Mouse (Mus musculus): ENCODE measurements around the gene Scamp3. TPM values are rescaled to one million over a fixed set of nuclear protein-coding genes. Genes with fewer than 3 reads are reported as not detected.

The Scamp3 gene
- polyA plus RNA-seq (2015; fragmentation: Nextera tagmentation; extraction: Ambion mirVana): 115 and 125 TPM in 2 replicates

- H3K27me3 ChIP-seq: no peaks in the 10 kb centered on the region
- peaks cover 21% of the 10 kb centered on the region for H3K4me1 ChIP-seq
- peak within 1 kb of the TSS; percentile 91 for H3K9ac ChIP-seq
- H3K36me3 ChIP-seq: peaks cover 78% of the 10 kb centered on the region
- peak; percentile 92 for ATAC-seq (ENCODE audit: insufficient number of reproducible peaks, insufficient read depth, low FRiP score, low TSS enrichment, low read depth)
- peak within 1 kb of the TSS; percentile 84 for H3K27ac ChIP-seq
- H3K9me3 ChIP-seq: no peaks in the 10 kb centered on the region
- WGBS: under 1% methylated on average over 43 of the region's 43 CpGs
- H3K4me2 ChIP-seq: peak within 1 kb of the TSS; percentile 83
- peak within 1 kb of the TSS; percentile 76 for H3K4me3 ChIP-seq
Observed at GRCm38 (mm10) chr3:89177242-89178106, at the start of gene Scamp3. TSS of gene Scamp3 (plus strand) at chr3:89177473.

GRCm38 (mm10) chr3:89129908-89130307 lies 47.4 kb upstream of the Scamp3 start:
- ATAC-seq (ENCODE audit: insufficient number of reproducible peaks, insufficient read depth, low FRiP score, low TSS enrichment, low read depth): no peak
- Histone ChIP-seq H3K4me3 (no peak overlapping the region), H3K4me2 (no peak overlapping the region), H3K36me3 (no peaks in the 10 kb centered on the region), H3K9me3 (no peaks in the 10 kb centered on the region), H3K27me3 (peaks cover 8% of the 10 kb centered on the region; the same call in 1 of the 2 replicates), H3K4me1 (peaks cover 10% of the 10 kb centered on the region), H3K9ac (no peak overlapping the region), H3K27ac (no peak overlapping the region)
- WGBS: 90% methylated on average over 3 of the region's 3 CpGs

DNA sequence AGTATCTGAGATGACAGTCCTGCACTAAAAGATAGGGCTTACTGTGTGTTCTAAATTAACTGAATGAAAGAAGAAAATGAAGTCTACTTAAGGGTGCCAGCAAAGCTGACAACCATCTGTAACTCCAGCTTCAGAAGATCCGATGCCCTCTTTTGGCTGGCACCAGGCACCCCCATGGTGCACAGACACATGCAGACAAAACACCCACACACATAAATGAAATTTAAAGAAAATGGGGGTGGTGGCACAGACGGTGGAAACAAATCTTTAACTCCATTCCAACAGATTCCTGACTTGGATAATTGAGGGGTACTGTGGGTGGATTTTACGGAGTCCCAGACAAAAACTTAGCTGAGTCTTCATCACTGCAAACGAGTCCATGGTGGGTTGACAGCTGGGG lies 45.5 kb upstream of the Scamp3 start:
- no peak for ATAC-seq (ENCODE audit: insufficient number of reproducible peaks, insufficient read depth, low FRiP score, low TSS enrichment, low read depth)
- Histone ChIP-seq H3K36me3 (no peaks in the 10 kb centered on the region), H3K4me3 (peak overlapping the region; percentile 40), H3K27ac (no peak overlapping the region), H3K4me1 (peaks cover 10% of the 10 kb centered on the region), H3K4me2 (peak overlapping the region; percentile 73), H3K9me3 (no peaks in the 10 kb centered on the region), H3K27me3 (peaks cover 15% of the 10 kb centered on the region; the same call in 1 of the 2 replicates), H3K9ac (peak overlapping the region; percentile 62)
- 37% methylated on average over 4 of the region's 4 CpGs for WGBS

GRCm38 (mm10) chr3:89132285-89133062 lies 44.8 kb upstream of the Scamp3 start:
- ATAC-seq (ENCODE audit: insufficient number of reproducible peaks, insufficient read depth, low FRiP score, low TSS enrichment, low read depth): 0 out of 2 replicates have a peak, but pooled peaks have one; percentile 32
- H3K9ac ChIP-seq: peak overlapping the region; percentile 62
- WGBS: 15% methylated on average over 30 of the region's 30 CpGs

DNA sequence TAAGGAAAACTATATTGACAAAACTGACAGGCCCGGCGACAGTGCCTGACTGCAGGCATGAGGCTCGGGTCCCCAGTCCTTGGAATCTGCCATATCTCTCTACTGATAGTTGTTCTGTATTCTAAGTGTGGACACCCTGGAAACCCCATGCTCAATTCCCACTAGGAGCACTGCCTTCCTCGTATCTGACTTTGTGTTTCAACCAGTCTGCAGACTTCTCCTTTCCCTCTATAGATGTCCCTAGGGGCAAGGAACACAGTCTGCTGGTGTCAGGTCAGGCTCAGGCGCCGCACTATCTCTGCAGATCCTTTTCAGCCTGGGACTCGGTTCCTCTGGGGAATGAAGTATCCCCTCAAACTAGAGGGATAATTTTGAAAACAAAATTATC lies 44.2 kb upstream of the Scamp3 start:
- WGBS: 84% methylated on average over 7 of the region's 7 CpGs
- Histone ChIP-seq H3K36me3 (no peaks in the 10 kb centered on the region), H3K9me3 (no peaks in the 10 kb centered on the region), H3K4me2 (no peak overlapping the region), H3K4me3 (no peak overlapping the region), H3K4me1 (peaks cover 10% of the 10 kb centered on the region), H3K27me3 (peaks cover 15% of the 10 kb centered on the region; the same call in 1 of the 2 replicates), H3K27ac (no peak overlapping the region), H3K9ac (no peak overlapping the region)
- ATAC-seq (ENCODE audit: insufficient number of reproducible peaks, insufficient read depth, low FRiP score, low TSS enrichment, low read depth): no peak

More at GRCm38 (mm10) chr3:89132285-89133062, 44.8 kb upstream of the Scamp3 start:
- Histone ChIP-seq H3K36me3 (no peaks in the 10 kb centered on the region), H3K4me2 (peak overlapping the region; percentile 73), H3K27ac (no peak overlapping the region), H3K9me3 (no peaks in the 10 kb centered on the region), H3K27me3 (peaks cover 15% of the 10 kb centered on the region; the same call in 1 of the 2 replicates), H3K4me3 (peak overlapping the region; percentile 40), H3K4me1 (peaks cover 10% of the 10 kb centered on the region)

DNA sequence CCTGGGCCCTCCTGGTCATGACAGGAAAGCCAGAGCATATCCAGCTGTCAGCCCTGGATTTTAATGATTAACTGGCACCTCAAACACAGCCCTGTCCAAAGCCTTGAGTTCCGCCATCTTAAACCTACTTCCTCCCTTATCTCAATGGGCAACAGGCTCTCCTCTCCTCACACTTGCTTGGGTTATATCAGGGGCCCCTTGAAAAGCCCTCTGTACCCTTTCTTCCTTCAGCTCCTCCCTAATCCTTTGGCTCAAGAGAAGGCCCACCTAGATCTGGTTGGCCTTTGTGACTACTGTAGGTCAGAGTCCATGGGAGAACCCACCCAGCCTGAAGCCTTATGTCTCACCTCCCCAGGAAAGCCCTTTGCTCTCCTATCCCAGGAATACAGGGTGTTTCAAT lies 43.5 kb upstream of the Scamp3 start:
- Histone ChIP-seq H3K9me3 (no peaks in the 10 kb centered on the region), H3K4me3 (no peak overlapping the region), H3K4me1 (peaks cover 10% of the 10 kb centered on the region), H3K27me3 (peaks cover 15% of the 10 kb centered on the region; the same call in 1 of the 2 replicates), H3K36me3 (no peaks in the 10 kb centered on the region), H3K27ac (no peak overlapping the region), H3K9ac (no peak overlapping the region), H3K4me2 (no peak overlapping the region)
- 94% methylated on average over 1 of the region's 1 CpGs for WGBS
- no peak for ATAC-seq (ENCODE audit: insufficient number of reproducible peaks, insufficient read depth, low FRiP score, low TSS enrichment, low read depth)

- WGBS: 49% methylated on average over 3 of the region's 3 CpGs
- Histone ChIP-seq H3K9ac (no peak within 1 kb of the TSS), H3K4me3 (no peak within 1 kb of the TSS), H3K36me3 (no peaks in the 10 kb centered on the region), H3K27me3 (peaks cover 15% of the 10 kb centered on the region; the same call in 1 of the 2 replicates), H3K4me1 (peaks cover 10% of the 10 kb centered on the region), H3K9me3 (no peaks in the 10 kb centered on the region), H3K27ac (no peak within 1 kb of the TSS), H3K4me2 (no peak within 1 kb of the TSS)
- ATAC-seq (ENCODE audit: insufficient number of reproducible peaks, insufficient read depth, low FRiP score, low TSS enrichment, low read depth): no peak
Observed at GRCm38 (mm10) chr3:89135958-89136357, 41.3 kb upstream of the Scamp3 start, which contains the start of gene Pklr. TSS of gene Pklr (plus strand) at chr3:89136142.

DNA sequence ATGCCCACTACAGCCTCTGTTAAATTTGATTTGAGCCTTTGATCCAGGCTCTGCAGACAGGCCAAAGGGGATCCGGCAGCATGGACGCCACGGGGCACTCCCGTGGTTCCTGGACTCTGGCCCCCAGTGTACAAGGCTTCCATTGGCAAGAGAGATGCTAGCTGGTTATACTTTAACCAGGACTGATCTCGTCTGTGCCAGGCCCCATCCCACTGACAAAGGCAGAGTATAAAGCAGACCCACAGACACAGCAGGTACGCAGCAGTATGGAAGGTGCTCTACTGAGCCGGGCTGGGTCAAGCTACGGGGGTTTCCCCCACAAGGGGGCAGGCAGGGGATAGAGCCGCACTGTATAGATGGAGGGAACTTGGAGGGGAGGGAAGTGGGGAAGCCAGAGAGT lies 40.9 kb upstream of the Scamp3 start:
- no peak overlapping the region for H3K27ac ChIP-seq
- no peak for ATAC-seq (ENCODE audit: insufficient number of reproducible peaks, insufficient read depth, low FRiP score, low TSS enrichment, low read depth)

GRCm38 (mm10) chr3:89144821-89145220 lies 32.5 kb upstream of the Scamp3 start:
- peaks cover 37% of the 10 kb centered on the region for H3K27me3 ChIP-seq
- H3K27ac ChIP-seq: no peak overlapping the region
- no peak overlapping the region for H3K4me3 ChIP-seq
- H3K9ac ChIP-seq: no peak overlapping the region
- H3K4me1 ChIP-seq: peaks cover 14% of the 10 kb centered on the region
- no peak for ATAC-seq (ENCODE audit: insufficient number of reproducible peaks, insufficient read depth, low FRiP score, low TSS enrichment, low read depth)
- H3K4me2 ChIP-seq: no peak overlapping the region
- no peaks in the 10 kb centered on the region for H3K36me3 ChIP-seq
- 82% methylated on average over 10 of the region's 10 CpGs for WGBS
- no peaks in the 10 kb centered on the region for H3K9me3 ChIP-seq

More for the DNA sequence above, 40.9 kb upstream of the Scamp3 start:
- H3K9ac ChIP-seq: no peak overlapping the region
- H3K4me3 ChIP-seq: no peak overlapping the region
- WGBS: 36% methylated on average over 9 of the region's 9 CpGs
- no peak overlapping the region for H3K4me2 ChIP-seq
- H3K4me1 ChIP-seq: peaks cover 10% of the 10 kb centered on the region
- H3K36me3 ChIP-seq: no peaks in the 10 kb centered on the region
- no peaks in the 10 kb centered on the region for H3K9me3 ChIP-seq
- peaks cover 15% of the 10 kb centered on the region; the same call in 1 of the 2 replicates for H3K27me3 ChIP-seq

GRCm38 (mm10) chr3:89145566-89145965 lies 31.7 kb upstream of the Scamp3 start:
- 19% methylated on average over 8 of the region's 8 CpGs for WGBS
- H3K9ac ChIP-seq: no peak overlapping the region
- H3K9me3 ChIP-seq: no peaks in the 10 kb centered on the region
- H3K27ac ChIP-seq: no peak overlapping the region
- no peak overlapping the region for H3K4me2 ChIP-seq
- H3K4me1 ChIP-seq: peaks cover 14% of the 10 kb centered on the region
- ATAC-seq (ENCODE audit: insufficient number of reproducible peaks, insufficient read depth, low FRiP score, low TSS enrichment, low read depth): no peak
- peaks cover 45% of the 10 kb centered on the region for H3K27me3 ChIP-seq
- no peak overlapping the region for H3K4me3 ChIP-seq
- no peaks in the 10 kb centered on the region for H3K36me3 ChIP-seq
